Mouse (Mus musculus): ENCODE results near the gene Ovca2.

Ovca2 gene

DNA sequence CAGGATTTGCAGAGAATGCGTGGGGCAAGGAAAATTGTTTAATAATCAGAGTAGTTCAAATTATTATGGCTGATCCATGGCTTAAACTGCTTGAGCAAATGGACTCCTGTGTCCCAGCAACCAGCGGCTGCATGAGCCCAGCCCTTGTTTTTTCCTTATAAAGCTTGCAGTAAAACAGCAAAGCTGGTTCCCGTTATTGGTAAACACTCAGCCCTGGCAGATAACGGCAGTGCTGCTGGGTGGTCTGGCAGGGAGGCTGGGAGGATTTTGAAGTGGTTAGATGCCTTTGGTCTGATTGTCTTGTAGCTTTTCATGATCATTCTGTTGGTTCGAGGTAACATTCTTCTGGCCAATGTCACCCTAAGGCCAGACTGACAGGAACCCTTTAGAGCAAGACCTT lies 22.2 kb downstream of the Ovca2 start:
- in situ Hi-C loops (cut with MseI, MboI), result loop anchor here (5.0 kb wide), 2 partner anchors 169 to 174 kb away; no protein-coding TSS in a partner anchor

DNA sequence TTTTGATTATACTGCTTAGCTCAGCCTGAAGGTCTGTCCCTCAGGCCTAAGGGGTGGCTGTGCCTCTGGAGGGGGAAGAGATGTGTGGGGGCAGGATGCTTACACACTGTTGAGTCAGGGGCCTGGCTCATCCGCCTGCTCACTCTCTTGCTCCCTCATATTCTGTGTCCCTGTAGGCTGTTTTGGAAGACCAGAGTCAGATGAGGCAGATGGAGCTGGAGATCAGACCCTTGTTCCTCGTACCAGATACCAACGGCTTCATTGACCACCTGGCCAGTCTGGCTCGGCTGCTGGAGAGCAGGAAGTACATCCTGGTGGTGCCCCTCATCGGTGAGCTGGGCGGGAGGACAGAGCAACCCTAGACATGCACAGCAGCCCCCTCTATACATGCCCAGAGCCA lies 22.6 kb downstream of the Ovca2 start:
- in situ Hi-C loops (cut with MseI, MboI), result loop anchor here (5.0 kb wide), 2 partner anchors 169 to 174 kb away; no protein-coding TSS in a partner anchor

GRCm38 (mm10) chr11:75154053-75154585 lies 24.5 kb downstream of the Ovca2 start:
- in situ Hi-C loops (cut with MseI, MboI), result no loop called here

- in situ Hi-C loops (cut with MseI, MboI), result no loop called here
These were observed 25.8 kb downstream of the Ovca2 start for GRCm38 (mm10) chr11:75152603-75153557.

DNA sequence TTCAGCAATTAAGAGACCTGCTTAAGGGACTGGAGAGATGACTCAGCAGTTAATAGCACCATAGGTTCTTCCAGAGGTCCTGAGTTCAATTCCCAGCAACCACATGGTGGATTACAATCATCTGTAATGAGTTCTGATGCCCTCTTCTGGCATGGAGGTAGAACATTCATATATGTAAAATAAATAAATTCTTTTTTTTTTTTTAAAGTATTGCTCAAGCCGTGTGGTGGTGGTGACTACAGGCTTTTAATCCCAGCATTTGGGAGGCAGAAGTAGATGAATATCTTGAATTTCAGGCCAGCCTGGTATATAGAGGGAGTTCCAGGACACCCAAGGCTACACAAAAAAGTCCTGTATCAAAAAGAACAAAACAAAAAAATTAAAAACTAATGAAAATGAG lies 28.3 kb downstream of the Ovca2 start:
- in situ Hi-C loops (cut with MseI, MboI), result no loop called here

GRCm38 (mm10) chr11:75148332-75149035 lies 30.2 kb downstream of the Ovca2 start:
- in situ Hi-C loops (cut with MseI, MboI), result no loop called here

DNA sequence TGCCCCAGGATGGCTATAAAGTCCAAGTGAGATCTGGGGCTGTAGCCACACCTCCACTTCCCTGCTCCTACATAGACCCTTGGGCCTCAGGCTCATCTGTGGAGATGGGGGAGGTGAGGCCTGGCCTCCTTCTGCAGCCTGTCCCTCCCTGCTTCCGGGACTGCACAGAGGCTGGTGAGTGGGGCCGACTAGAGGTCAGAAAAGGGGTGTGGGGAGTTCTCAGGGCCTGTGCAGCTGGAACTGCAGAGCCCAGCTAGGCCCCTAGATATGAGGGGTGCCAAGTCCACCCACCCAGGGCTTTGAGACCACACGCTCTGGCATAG lies 30.8 kb downstream of the Ovca2 start:
- in situ Hi-C loops (cut with MseI, MboI), result no loop called here

GRCm38 (mm10) chr11:75147106-75147845 lies 31.4 kb downstream of the Ovca2 start:
- in situ Hi-C loops (cut with MseI, MboI), result no loop called here

- in situ Hi-C loops (cut with MseI, MboI), result no loop called here
These were observed 32.8 kb downstream of the Ovca2 start for GRCm38 (mm10) chr11:75145841-75146240.

DNA sequence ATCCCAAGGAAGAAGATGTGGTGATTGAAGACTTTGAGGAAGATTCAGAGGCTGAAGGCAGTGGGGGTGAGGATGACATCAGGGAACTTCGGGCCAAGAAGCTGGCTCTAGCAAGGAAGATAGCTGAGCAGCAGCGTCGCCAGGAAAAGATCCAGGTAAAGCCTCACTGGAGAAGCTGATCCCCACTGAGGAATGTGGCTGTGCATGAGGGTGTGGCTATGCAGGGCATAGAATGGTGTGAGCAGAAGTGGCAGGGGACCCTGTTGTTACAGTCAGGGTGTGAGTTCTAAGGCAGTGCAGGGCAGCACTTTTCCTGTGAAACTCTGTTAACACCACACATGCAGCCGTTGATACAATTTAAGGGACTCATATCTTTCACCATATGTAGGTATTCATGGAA lies 35.9 kb downstream of the Ovca2 start:
- in situ Hi-C loops (cut with MseI, MboI), result no loop called here

DNA sequence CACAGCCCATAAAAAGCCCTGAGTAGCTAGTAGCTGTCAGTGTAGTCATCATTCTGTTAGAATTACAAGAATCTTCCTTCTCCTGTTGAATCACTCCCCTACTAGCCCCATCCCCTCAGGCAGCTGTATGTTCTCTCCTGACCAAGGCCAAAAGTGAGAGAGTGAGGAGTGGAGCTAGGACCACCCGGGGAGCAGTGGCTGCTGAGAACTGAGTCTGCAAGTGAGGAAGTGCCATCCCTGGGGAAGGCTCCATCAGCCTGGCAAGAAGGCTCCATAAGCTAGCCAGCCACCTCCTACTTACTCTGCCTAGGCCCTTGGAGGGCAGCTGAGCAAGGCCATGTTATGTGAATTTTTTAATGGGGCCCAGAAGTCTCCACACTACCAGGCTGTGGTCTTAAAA lies 36.7 kb downstream of the Ovca2 start:
- in situ Hi-C loops (cut with MseI, MboI), result no loop called here

DNA sequence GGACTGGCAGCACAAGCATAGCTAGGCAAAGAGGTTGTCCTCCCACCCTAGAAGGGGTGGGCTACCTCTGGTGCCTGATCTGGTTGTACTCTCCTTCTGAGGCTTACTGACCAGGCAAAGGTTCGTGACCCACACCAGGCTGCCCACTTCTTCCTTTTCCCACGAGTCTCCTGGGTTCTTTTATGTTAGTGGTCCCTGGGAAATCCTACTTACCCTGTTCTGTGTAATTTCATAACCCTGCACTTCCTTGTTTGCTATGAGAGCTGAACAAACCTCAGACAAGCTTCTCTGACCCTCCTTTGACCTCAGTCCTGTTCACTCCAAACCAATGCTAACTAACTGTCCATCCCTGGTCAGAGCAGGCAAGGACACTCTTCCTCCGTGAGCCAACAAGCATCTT lies 37.6 kb downstream of the Ovca2 start:
- in situ Hi-C loops (cut with MseI, MboI), result no loop called here

DNA sequence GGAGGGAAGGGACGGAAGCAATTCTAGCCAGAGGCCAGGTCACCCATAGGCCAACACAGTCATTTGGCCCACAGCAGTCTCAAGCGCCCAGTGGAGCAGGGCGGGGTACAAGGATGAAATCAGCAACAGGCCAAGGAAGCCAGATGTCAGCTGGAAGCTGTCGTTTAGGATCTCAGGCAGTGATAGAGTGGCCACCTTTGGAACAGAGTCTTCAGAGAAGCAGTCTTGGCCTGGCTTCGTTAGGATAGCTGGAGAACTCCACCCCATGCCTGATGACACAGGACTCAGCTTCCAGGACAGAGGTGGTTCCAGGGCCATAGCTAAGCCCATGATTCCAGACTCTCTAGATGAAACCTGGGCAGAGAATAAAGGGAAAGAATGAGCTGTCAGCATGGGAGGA lies 38.2 kb downstream of the Ovca2 start:
- in situ Hi-C loops (cut with MseI, MboI), result no loop called here

DNA sequence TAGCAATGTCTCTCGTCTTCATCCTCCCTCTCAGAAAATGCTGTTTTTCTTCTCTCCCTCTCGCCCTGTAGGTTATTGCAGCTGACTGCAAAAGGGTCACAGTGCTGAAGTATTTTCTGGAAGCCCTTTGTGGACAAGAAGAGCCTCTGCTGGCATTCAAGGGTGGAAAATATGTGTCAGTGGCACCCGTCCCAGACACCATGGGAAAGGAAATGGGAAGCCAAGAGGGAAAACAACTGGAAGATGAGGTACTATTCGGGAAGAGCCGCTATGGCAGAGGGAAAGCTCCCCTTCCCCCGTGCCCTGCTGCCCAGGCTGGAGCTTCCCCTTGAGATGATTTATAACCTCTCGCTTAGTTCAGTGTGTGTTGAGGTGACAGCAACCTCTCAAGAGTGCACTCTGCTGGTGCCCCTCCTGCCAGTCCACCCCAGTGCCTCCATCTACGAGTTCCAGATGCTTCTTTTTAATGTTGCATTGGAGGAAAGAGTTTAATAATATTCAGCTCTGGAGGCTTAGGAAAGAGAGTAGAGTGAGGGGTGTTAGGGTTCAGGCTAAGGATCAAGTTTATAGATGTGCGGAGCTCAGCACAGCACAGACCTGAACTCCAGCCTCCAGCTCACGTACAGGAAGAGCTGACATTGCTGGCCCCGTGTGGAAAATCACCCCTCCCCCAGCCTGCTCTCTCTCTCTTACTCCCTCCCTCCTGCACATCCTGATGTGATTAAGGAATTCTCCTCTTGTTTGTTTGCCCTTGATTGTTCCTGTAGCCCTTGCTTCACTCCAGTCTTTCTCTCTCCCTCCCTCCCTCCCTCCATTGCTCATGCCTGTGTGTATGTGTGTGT lies 39.3 kb downstream of the Ovca2 start:
- in situ Hi-C loops (cut with MseI, MboI), result no loop called here

DNA sequence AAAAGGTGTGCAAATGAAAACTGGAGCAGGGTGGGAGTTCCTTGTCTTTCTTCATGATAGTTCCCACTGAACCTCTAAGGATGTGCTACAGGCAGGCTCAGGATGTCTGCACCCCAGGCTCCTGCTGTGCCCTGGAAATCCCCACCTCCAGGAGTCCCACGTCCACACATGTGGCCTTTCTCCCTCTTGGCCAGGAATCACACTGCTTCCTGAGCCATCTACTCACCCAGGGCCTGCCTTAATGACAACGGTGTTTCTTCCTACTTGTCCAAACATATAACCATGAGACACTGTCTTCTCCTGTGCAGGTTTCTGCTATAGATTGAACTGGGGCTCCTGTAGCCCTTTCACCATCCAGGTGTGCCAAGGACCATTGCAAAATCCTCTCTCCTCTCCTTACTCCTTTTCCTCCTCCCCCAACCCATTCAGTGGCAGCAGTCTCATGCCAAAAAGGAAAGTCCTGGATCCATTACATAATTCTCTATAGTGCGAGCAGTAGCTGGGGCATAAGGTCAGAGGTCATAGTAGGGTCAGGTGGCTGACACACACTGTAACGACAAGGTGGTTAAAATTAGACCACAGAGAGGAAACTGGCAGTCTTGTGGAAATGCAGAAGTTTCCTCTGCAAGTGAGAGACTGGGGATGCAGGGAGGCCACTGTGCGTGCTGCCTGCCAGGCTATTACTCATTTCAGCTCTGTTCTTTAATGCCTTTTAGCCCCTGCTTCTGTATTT lies 41.8 kb downstream of the Ovca2 start:
- in situ Hi-C loops (cut with MseI, MboI), result no loop called here

GRCm38 (mm10) chr11:75135358-75135757 lies 43.3 kb downstream of the Ovca2 start:
- in situ Hi-C loops (cut with MseI, MboI), result no loop called here

DNA sequence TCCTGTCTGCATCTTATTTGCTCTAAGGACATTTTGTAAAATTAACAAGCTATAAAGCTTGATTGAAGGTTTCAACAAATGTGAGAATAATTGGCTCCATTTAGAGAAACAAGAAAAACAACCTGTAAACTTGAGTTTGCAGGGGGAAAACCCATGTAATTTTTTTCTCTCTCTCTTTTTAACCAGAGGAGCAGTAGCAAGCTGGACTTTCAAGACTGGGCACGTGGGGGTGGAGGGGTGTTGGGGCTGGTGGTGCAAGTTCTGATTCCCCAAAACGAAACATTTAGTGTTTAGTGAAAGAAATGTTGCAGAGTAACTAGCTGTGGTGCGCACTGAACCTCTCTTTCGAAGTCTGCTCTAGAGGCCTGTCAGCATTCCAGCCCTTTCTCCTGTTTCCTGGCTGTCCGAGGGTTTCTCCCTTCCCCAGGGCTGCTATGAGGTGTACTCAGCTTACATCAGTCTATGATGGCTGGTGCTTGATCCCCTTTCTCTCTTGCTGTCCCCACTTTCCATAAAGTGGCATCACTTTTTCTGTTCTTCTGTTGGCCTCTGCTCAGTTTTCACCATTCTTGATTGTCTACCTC lies 44.1 kb downstream of the Ovca2 start:
- in situ Hi-C loops (cut with MseI, MboI), result no loop called here

DNA sequence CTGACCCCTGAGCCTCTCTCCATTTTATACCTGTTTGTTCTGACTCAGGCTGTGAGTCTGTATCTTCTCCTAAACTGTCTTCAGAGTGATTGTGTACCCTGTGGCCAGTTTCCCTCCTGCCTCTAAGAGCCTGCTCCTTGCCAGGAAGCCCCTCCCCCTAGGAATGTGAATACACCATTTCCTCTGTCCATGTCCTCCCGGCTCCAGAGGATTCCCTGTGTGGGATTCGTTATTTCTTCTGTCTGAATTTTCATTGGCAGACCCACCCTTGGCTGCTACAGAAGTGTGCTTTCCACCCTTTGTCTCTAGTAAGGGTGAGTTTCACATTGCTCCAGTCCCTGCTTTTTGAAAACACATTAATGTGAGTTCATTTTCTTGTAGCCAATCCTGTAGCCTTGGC lies 44.7 kb downstream of the Ovca2 start:
- in situ Hi-C loops (cut with MseI, MboI), result no loop called here

GRCm38 (mm10) chr11:75133391-75133790 lies 45.2 kb downstream of the Ovca2 start:
- in situ Hi-C loops (cut with MseI, MboI), result no loop called here

DNA sequence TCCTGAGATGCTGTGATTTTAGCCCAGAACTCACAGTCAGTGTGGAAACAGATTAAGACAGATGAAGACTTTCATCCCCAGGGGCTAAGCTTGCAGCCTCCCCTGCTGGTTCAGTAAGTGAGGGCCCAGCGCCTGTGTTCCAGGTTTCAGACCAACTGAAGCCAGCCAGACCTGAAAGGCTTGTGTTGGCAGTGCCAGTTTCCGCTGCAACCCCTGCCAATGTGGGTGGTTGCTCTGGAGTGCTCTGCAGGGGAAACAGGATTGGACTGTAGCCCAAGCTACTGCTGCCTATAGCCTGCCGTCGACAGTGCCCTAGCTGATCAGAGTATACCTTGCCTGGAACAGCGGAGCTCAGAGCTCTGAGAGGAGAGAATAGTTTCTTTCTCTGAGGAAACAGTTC lies 46.4 kb downstream of the Ovca2 start:
- in situ Hi-C loops (cut with MseI, MboI), result no loop called here

Data from mouse trophoblast stem cell (cell line).